Mouse (Mus musculus) kidney, postnatal 4 days (tissue): Measurements from ENCODE around the gene Tsnaxip1.
A peak's percentile ranks its signal among the peaks of the same experiment; 100 is the strongest.

Source experiments
- DNase-seq, 2 experiments: peaks; one replicate each; pipeline ENCODE4 v3.0.0; 2021; ENCODE audit warnings: mixed read lengths in 2 of 2

Gene Tsnaxip1

GRCm38 (mm10) chr8:105866364-105867029 lies 39.0 kb downstream of the Tsnaxip1 start:
- DNase-seq = peak in 1 of 2 experiments; percentile 18

- DNase-seq = no peak
These were observed 46.8 kb downstream of the Tsnaxip1 start for GRCm38 (mm10) chr8:105874301-105874700.

GRCm38 (mm10) chr8:105880754-105881520 lies 53.4 kb downstream of the Tsnaxip1 start, which contains the start of gene Edc4:
Edc4 (plus strand) TSS chr8:105880881.
- DNase-seq = peak; percentile 91 to 92

GRCm38 (mm10) chr8:105889756-105890465 lies 62.4 kb downstream of the Tsnaxip1 start:
- no peak for DNase-seq

GRCm38 (mm10) chr8:105890870-105891269 lies 63.3 kb downstream of the Tsnaxip1 start:
- DNase-seq = no peak

- DNase-seq = peak; percentile 41 to 54
These were observed 64.9 kb downstream of the Tsnaxip1 start for GRCm38 (mm10) chr8:105892432-105892831.

- peak; percentile 80 to 89 for DNase-seq
These were observed 65.8 kb downstream of the Tsnaxip1 start, which contains the start of gene Nrn1l for GRCm38 (mm10) chr8:105893339-105893738. Nrn1l (plus strand) TSS chr8:105893567.
